ENCODE assay signal across 8 mouse cellular contexts in genomic region chr11:4803008-4803407, GRCm38 (mm10). TPM values are rescaled to one million over a fixed set of nuclear protein-coding genes. Genes with fewer than 3 reads are reported as not detected.
DNase-seq lines count a peak whose midpoint lies in the region; ATAC-seq lines count a peak whose summit lies in the region.

No protein-coding gene starts in this region.

- 58% methylated on average over 9 of the region's 9 CpGs for WGBS in embryonic facial prominence, embryonic 14.5 days

- H3K4me1 ChIP-seq in embryonic facial prominence, embryonic 14.5 days (ENCODE audit: control insufficient read depth, insufficient read depth, low read length), result peaks cover 6% of the 10 kb centered on the region; the same call in 1 of the 2 replicates

- H3K9ac ChIP-seq in embryonic facial prominence, embryonic 14.5 days (ENCODE audit: low read depth, low read length), result no peak overlapping the region

- no peaks in the 10 kb centered on the region for H3K9me3 ChIP-seq in embryonic facial prominence, embryonic 14.5 days (ENCODE audit: control insufficient read depth, low read length)

- H3K27ac ChIP-seq in embryonic facial prominence, embryonic 14.5 days (replicated peaks; ENCODE audit: low read depth, low read length), result peak overlapping the region; percentile 33; the same call in 1 of the 2 replicates

- H3K36me3 ChIP-seq in embryonic facial prominence, embryonic 14.5 days (ENCODE audit: control insufficient read depth, insufficient read depth, low read length), result peaks cover 53% of the 10 kb centered on the region

- no peak overlapping the region for H3K4me3 ChIP-seq in embryonic facial prominence, embryonic 14.5 days (ENCODE audit: low read depth, low read length)

- no peak overlapping the region for H3K4me2 ChIP-seq in embryonic facial prominence, embryonic 14.5 days (ENCODE audit: low read depth, low read length)

- 0 out of 2 replicates have a peak, but pooled peaks have one; percentile 53 for ATAC-seq in embryonic facial prominence, embryonic 14.5 days (ENCODE audit: low read depth)

- H3K27me3 ChIP-seq in embryonic facial prominence, embryonic 14.5 days (replicated peaks; ENCODE audit: control insufficient read depth, insufficient read depth, low read length), result no peaks in the 10 kb centered on the region

- peak; percentile 3 for DNase-seq in lung, postnatal 14 days
- no peak for DNase-seq in lung, postnatal 25 days (ENCODE audit: low spot score)
- peak; percentile 37 for DNase-seq in embryonic facial prominence, embryonic 14.5 days (ENCODE audit: low spot score)
- DNase-seq in heart, adult 8-10 months (ENCODE audit: low spot score), result peak; percentile 64
- peak; percentile 64 to 73 for DNase-seq in layer of hippocampus, postnatal 36 days
- DNase-seq in right cerebral cortex, adult 18-20 months, result peak; percentile 72
- DNase-seq in thymus, adult 18-20 months, result no peak
- DNase-seq in thymus, postnatal 25 days, result no peak

RNA-seq across cellular contexts. Expression of gene Nf2, which starts 46.3 kb away (rescaled TPM):
- polyA plus RNA-seq in embryonic facial prominence, embryonic 14.5 days (2014; fragmentation: Nextera tagmentation; extraction: Ambion mirVana), result 40.5 and 43.1 TPM in 2 replicates
- total RNA-seq in heart, adult 8-10 months (2022), result 10 to 100 TPM; 75.5 to 80.0 (median 78.3) TPM
- total RNA-seq in layer of hippocampus, postnatal 36 days (2021), result 100 to 1,000 TPM in 1 of 2 experiments, 10 to 100 TPM in 1; 92.9 to 101 TPM

RNA-seq across cellular contexts. Expression of gene Cabp7, which starts 56.4 kb away (rescaled TPM):
- 0.15 and 0.30 TPM in 2 replicates for polyA plus RNA-seq in embryonic facial prominence, embryonic 14.5 days (2014; fragmentation: Nextera tagmentation; extraction: Ambion mirVana)
- not detected for total RNA-seq in heart, adult 8-10 months (2022)
- total RNA-seq in layer of hippocampus, postnatal 36 days (2021), result 100 to 1,000 TPM; 287 to 306 TPM

Comparison
In these comparisons a context has a peak if more than half of its experiments do, and no peak if none do; other contexts are left out.
1. DNase-seq: peak in lung, postnatal 14 days (single experiment), embryonic facial prominence, embryonic 14.5 days (single experiment), heart, adult 8-10 months (single experiment), layer of hippocampus, postnatal 36 days (2 of 2) and right cerebral cortex, adult 18-20 months (single experiment); none in lung, postnatal 25 days (single experiment), thymus, adult 18-20 months (0 of 2) and thymus, postnatal 25 days (single experiment).
2. RNA of gene Cabp7, which starts 56.4 kb away (total RNA-seq): 287 to 306 TPM in layer of hippocampus, postnatal 36 days; not detected in heart, adult 8-10 months; every median in the first group is over 100 times any median in the second.